Mouse (Mus musculus): ENCODE results near the gene Mrtfb. TPM values are rescaled to one million over a fixed set of nuclear protein-coding genes. Genes with fewer than 3 reads are reported as not detected.
"Not testable (repeated sequence)": the region's sequence is repeated elsewhere in the genome, so short reads cannot be mapped to it uniquely, and the experiment has no call there.

Mrtfb gene
- polyA plus RNA-seq, 2 experiments from 2014 or later, result 13.7 to 15.7 TPM

GRCm38 (mm10) chr16:13276709-13277399, 20.6 kb downstream of the Mrtfb start:
- no peak for ATAC-seq

- ATAC-seq, result not testable (repeated sequence)
Observed at GRCm38 (mm10) chr16:13286425-13286824, 30.1 kb downstream of the Mrtfb start.

- ATAC-seq, result no peak
Observed at GRCm38 (mm10) chr16:13297860-13298259, 41.6 kb downstream of the Mrtfb start.

- peak; percentile 65 for ATAC-seq
Observed at GRCm38 (mm10) chr16:13298991-13299390, 42.7 kb downstream of the Mrtfb start.

- peak; percentile 41 for ATAC-seq
Observed at GRCm38 (mm10) chr16:13306065-13306695, 49.9 kb downstream of the Mrtfb start.

GRCm38 (mm10) chr16:13310096-13310683, 53.9 kb downstream of the Mrtfb start:
- ATAC-seq, result no peak

- ATAC-seq, result no peak
Observed at GRCm38 (mm10) chr16:13311374-13311773, 55.1 kb downstream of the Mrtfb start.

GRCm38 (mm10) chr16:13313096-13313719, 56.9 kb downstream of the Mrtfb start:
- no peak for ATAC-seq

- no peak for ATAC-seq
Observed at GRCm38 (mm10) chr16:13323751-13324150, 67.5 kb downstream of the Mrtfb start.

- ATAC-seq, result no peak
Observed at GRCm38 (mm10) chr16:13326622-13327021, 70.3 kb downstream of the Mrtfb start.

GRCm38 (mm10) chr16:13328646-13329045, 72.4 kb downstream of the Mrtfb start:
- no peak for ATAC-seq

GRCm38 (mm10) chr16:13329640-13330039, 73.4 kb downstream of the Mrtfb start:
- ATAC-seq, result no peak

GRCm38 (mm10) chr16:13330221-13330659, 74.0 kb downstream of the Mrtfb start:
- no peak for ATAC-seq

GRCm38 (mm10) chr16:13331898-13332297, 75.6 kb downstream of the Mrtfb start:
- ATAC-seq, result no peak

GRCm38 (mm10) chr16:13332536-13332935, 76.3 kb downstream of the Mrtfb start:
- no peak for ATAC-seq

GRCm38 (mm10) chr16:13333781-13334341, 77.6 kb downstream of the Mrtfb start:
- no peak for ATAC-seq

- no peak for ATAC-seq
Observed at GRCm38 (mm10) chr16:13336503-13337230, 80.4 kb downstream of the Mrtfb start.

- no peak for ATAC-seq
Observed at GRCm38 (mm10) chr16:13338094-13338493, 81.8 kb downstream of the Mrtfb start.

- no peak for ATAC-seq
Observed at GRCm38 (mm10) chr16:13339433-13339832, 83.2 kb downstream of the Mrtfb start.

- ATAC-seq, result not testable (repeated sequence)
Observed at GRCm38 (mm10) chr16:13345822-13346221, 89.5 kb downstream of the Mrtfb start.

GRCm38 (mm10) chr16:13350729-13351128, 94.4 kb downstream of the Mrtfb start:
- ATAC-seq, result no peak

- no peak for ATAC-seq
Observed at GRCm38 (mm10) chr16:13351268-13351667, 95.0 kb downstream of the Mrtfb start.

Data from CD4-positive, CD25-positive, alpha-beta regulatory T cell, adult 4 months (primary cell).